Mouse (Mus musculus) urinary bladder, postnatal 4 days (tissue): ENCODE measurements around the gene Gm14226.
"Not testable (repeated sequence)": the region's sequence is repeated elsewhere in the genome, so short reads cannot be mapped to it uniquely, and the experiment has no call there.

Experiments used
- DNase-seq, 2 experiments: peaks; one replicate each; pipeline ENCODE4 v3.0.0; 2021 to 2022; ENCODE audit warnings: low spot score in 2 of 2

The Gm14226 gene

GRCm38 (mm10) chr2:155047452-155048178, 29.5 kb downstream of the Gm14226 start:
- DNase-seq, result no peak

- no peak for DNase-seq
Measured at GRCm38 (mm10) chr2:155050108-155050503, 32.0 kb downstream of the Gm14226 start.

DNA sequence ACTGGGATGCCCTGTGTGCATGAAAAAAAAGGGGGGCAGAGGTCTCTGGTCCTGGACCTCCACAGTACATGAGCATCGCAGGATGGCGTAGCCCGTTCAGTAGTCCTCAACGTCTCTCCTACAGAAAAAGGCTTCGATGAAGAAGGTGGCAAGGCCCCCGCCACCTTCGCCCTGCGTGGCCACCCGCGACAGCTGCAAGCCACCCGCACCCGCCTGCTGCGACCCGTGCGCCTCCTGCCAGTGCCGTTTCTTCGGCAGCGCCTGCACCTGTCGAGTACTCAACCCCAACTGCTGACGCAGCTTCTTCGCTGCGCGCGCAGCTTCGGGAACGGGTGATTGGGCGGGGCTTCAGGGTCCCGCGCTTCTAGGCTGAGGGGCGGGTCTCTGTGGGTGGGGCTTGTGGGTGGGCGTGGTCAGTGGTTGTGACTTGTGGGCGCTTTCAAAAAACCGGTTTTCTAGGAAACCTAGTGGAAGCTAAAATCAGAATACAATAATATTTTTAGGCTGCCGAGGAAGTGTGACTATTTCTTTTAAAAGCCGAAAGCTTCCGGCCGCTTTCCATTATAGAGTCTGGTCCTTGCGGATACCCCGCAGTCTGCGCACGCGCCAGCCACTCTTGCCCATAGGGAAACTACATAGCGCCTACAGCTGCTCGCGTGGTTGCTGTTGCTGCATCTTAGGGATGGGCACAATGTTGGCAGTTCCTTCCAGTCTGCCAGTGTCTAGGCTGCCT, 32.6 kb downstream of the Gm14226 start:
- peak; percentile 91 to 96 for DNase-seq

DNA sequence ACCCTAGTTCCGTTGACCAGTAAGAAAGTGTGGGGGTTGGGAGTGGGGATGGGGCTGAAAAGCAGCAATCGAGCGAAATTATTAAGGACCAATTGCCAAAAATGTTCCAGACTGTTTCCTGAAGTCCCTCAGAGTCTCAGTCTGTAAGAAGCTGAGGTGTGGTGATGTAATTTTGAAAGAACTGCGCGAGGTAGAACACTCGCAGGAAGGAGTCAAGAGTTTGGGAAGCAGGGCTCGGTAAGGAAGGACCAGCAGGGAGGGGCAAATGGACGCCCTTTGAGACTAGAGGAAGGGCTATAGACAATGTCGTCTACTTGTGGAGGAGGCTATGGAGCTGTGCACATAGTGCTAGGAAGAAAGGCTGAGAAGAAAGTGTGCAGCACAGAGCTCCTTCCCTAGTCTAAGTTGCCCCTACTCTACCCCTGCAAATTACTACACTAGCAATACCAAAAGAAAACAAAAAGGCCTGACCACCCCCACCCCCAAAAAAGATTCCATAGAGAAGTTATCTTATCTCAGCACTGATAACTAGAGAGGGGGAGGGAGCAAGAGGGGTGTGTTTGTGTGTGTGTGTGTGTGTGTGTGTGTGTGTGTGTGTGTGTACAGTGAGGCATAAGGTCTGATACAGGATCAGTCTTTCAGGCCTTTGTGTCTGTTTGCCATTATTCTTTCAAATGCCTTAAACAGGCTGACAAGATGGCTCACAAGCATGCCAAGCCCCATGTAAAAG, 33.7 kb downstream of the Gm14226 start:
- DNase-seq, result no peak

DNA sequence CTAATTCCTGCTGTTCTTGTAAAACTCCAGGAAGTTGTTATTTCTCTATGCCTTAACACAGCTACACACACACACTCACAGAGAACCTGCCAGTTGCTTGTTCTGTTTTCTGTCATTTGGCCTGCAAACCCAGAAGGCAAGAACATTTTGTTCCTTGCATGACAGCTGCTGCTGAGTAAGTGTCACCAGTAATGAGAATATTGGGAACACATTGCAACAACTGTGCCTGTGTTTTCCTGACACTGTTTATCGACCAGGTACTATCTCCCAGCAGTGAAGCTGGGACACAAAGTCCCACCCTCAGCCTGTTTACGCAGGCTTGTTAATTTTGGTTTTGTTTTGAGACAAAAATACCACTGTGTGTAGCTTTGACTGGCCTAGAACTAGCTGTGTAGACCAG, 34.6 kb downstream of the Gm14226 start:
- no peak for DNase-seq

DNA sequence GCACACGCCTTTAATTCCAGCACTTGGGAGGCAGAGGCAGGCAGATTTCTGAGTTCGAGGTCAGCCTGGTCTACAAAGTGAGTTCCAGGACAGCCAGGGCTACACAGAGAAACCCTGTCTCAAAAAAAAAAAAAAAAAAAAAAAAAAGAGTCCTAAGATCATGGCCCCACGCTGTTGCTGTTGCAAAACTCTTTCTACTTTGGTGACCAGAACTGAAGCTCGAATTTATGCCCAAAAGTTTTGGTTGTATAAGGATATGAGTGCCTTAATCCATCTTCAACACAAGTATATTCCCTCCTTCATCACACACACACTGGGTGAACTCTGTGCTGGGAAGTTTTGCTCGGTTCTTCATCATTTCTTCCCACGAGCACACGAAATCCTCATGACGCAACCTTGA, 35.4 kb downstream of the Gm14226 start:
- not testable (repeated sequence) for DNase-seq

GRCm38 (mm10) chr2:155054672-155055071, 36.6 kb downstream of the Gm14226 start:
- DNase-seq, result no peak

- no peak for DNase-seq
Measured at GRCm38 (mm10) chr2:155056076-155056578, 38.1 kb downstream of the Gm14226 start.

DNA sequence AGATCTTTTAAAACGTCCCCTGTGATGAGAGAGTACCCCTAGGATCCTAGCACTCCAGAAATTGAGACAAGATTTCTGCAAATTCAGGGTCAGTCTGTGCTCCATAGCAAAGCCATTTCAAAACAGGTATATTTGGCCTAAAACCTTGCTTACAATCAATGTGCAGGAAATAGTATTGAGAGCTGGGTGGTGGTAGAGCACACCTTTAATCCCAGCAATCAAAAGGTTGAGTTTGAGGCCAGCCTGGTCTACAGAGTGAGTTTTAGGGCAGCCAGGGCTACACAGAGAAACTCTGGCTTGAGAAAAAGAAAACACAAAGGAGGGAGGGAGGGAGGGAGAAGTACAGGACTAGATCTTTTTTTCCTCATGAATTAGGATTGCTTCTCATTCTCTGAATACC, 39.3 kb downstream of the Gm14226 start:
- DNase-seq, result no peak

- no peak for DNase-seq
Measured at GRCm38 (mm10) chr2:155071027-155071426, 53.0 kb downstream of the Gm14226 start.

DNA sequence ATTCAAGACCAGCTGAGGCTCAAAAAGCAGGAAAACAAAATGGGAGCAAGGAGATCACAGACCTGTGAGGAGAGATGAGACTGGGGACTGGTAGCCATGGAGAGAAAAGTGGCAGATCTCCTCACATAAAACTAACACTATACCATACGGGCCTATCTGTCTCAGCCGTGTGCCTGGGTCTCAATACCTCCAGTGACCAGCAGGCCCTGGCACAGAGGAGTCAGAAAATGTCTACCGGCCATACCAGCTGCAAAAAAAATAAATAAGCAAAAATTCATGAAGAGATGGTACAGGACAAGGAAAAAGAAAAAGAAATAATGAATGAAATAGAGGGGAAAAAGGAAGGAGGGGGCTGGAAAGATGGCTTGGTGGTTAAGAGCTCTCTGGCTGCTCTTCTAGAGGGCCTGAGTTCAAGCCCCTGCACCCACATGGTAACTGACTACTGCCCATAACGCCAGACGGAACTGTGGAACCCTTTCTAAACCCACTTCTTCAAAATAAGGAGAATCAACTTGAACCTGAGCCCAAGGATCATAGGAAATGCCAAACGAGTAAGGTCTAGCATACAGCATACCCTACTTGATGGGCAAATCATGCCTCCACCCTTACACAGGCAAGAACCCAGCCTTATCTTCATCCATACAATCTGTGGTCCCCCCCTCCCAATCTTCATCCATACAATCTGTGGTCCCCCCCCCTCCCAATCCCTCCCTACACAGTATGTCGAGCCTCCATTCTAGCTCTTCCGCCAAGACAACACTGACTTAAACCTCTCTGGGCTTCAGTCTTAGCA, 54.5 kb downstream of the Gm14226 start:
- DNase-seq, result no peak

DNA sequence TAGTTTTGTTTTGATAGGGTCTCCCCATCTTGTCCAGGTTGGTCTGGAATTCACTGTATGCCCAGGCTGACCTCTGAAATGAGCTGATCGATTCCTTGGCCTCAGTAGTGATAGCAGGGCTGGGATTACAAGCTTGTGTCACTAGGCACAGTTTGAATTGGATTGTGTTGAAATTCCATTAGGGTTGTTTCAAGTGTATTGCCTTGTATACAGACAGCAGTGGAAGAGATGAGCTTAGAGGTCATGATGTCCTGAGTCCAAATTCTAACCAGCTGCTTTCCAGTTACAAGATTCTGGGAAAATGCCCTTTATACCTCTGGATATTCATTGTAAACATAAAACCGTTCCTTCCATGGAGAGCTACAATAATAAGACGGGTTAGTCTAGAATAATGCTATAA, 55.3 kb downstream of the Gm14226 start:
- no peak for DNase-seq

DNA sequence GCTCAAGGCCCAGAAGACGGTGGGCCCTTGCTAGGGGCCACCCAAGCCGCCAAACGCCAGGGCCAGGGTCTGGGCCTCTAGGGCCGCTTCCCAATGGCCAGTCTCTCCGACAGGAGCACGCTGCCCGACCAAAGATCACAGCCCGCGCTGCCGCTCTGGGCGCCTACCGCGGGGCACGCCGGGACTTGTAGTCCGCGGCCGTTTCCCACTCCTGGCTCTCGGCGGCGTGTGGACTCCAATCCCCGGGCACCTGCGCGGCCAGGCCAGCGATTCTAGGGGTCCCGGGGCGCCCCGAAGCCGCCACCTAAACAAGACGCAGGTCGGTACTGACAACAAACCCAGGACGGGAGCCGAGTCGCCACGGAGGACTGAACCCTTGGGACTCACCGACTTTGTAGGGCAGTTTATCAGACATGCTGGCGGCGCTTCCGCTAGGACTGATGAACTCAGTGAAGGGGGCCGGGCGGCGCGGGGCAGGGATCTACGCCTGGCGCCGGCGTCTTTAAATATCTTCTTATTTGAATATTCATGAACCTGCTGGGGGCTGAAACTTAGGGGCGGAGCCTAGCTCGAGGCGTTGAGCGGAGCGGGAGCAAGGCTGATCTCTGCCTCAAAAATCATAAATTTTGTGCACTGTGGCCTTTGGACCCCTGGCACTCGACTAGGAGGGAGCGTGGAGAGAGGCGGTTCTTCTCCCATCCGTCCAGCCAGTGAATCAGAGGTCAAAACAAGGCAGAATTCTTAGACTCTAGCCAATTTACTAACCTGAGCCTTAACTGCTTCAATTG, 56.1 kb downstream of the Gm14226 start, which contains the start of gene Ahcy:
TSS of gene Ahcy (minus strand) at position 520 of the 788 bp plus-strand sequence.
- DNase-seq, result peak; percentile 86 to 87

DNA sequence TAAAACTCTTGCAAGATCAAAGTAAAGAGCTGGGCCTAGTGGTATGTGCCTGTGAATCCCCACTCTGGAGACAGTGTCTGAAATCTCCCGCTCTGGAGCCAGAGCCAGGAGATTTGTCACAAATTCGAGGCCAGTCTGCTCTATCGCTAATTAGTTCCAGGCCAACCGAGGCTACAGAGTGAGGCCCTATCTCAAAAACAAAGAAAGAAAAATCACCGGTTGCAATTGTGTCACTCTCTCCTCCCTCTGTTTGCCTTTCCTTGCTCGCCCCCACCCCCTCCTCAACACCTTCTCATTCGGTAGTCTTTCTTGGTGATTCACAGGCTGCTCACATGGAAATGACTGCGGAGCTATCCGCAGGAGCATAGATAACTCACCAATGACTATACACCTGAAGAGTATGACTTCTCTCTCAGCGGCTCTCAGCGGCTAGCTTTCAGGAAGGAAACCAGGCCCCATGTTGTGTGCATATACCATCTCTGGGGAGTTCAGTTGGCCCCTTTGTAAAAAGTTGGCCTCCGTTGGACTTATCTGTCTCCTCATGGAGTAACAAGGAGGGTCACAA, 56.8 kb downstream of the Gm14226 start:
- DNase-seq, result no peak

DNA sequence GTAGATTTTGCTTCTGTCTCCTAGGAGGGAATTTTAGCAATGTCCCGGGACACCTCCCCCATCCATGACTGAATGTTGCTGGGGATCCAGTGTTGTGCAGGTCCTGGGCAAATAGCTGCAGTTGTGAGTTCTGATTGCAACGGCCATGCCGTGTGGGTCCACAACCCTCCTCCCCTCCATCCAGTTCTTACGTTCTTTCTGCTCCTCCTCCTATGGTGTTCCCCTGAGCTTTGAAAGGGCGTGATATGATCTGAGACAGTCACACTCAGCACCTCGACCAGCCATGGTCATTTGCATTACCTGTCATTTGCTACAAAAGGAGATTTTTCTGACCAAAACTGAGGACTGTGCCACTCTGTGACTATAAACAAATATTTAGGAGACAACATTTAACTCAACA, 57.6 kb downstream of the Gm14226 start:
- DNase-seq, result no peak
